Mouse (Mus musculus): Measurements from ENCODE around the gene Nab1. TPM values are rescaled to one million over a fixed set of nuclear protein-coding genes. Genes with fewer than 3 reads are reported as not detected.
"Not testable (repeated sequence)": the region's sequence is repeated elsewhere in the genome, so short reads cannot be mapped to it uniquely, and the experiment has no call there.

The Nab1 gene
- polyA plus RNA-seq (2016; fragmentation: Nextera tagmentation; extraction: Ambion mirVana): 9.2 and 9.4 TPM in 2 replicates

- Histone ChIP-seq H3K4me2 (peak within 1 kb of the TSS; percentile 79), H3K27me3 (no peaks in the 10 kb centered on the region), H3K4me1 (replicated peaks) (peaks cover 5% of the 10 kb centered on the region; the same call in 1 of the 2 replicates), H3K4me3 (replicated peaks) (peak within 1 kb of the TSS; percentile 81), H3K36me3 (no peaks in the 10 kb centered on the region), H3K9ac (replicated peaks) (peak within 1 kb of the TSS; percentile 82), H3K9me3 (no peaks in the 10 kb centered on the region), H3K27ac (peak within 1 kb of the TSS; percentile 57; the same call in 1 of the 2 replicates)
- peak; percentile 85 for ATAC-seq (ENCODE audit: insufficient number of reproducible peaks, insufficient read depth, low FRiP score, low TSS enrichment, low read depth)
- 0% methylated on average over 30 of the region's 80 CpGs for WGBS
Observed at GRCm38 (mm10) chr1:52500314-52500981, at the start of gene Nab1. Gene Nab1, minus strand, starts transcription at chr1:52500679.

- peaks cover 5% of the 10 kb centered on the region; the same call in 1 of the 2 replicates for H3K4me1 ChIP-seq (replicated peaks)
- no peaks in the 10 kb centered on the region for H3K9me3 ChIP-seq
- no peak overlapping the region for H3K9ac ChIP-seq (replicated peaks)
- H3K36me3 ChIP-seq: no peaks in the 10 kb centered on the region
- 87% methylated on average over 5 of the region's 5 CpGs for WGBS
- ATAC-seq (ENCODE audit: insufficient number of reproducible peaks, insufficient read depth, low FRiP score, low TSS enrichment, low read depth): no peak
- no peak overlapping the region for H3K4me3 ChIP-seq (replicated peaks)
- no peak overlapping the region for H3K4me2 ChIP-seq
- H3K27me3 ChIP-seq: no peaks in the 10 kb centered on the region
- no peak overlapping the region for H3K27ac ChIP-seq
Observed at GRCm38 (mm10) chr1:52547451-52547850, 47.0 kb upstream of the Nab1 start.

- H3K27me3 ChIP-seq: no peaks in the 10 kb centered on the region
- H3K27ac ChIP-seq: no peak overlapping the region
- no peak overlapping the region for H3K4me2 ChIP-seq
- H3K4me3 ChIP-seq (replicated peaks): no peak overlapping the region
- H3K4me1 ChIP-seq (replicated peaks): peaks cover 5% of the 10 kb centered on the region; the same call in 1 of the 2 replicates
- ATAC-seq (ENCODE audit: insufficient number of reproducible peaks, insufficient read depth, low FRiP score, low TSS enrichment, low read depth): no peak
- no peaks in the 10 kb centered on the region for H3K9me3 ChIP-seq
- no peaks in the 10 kb centered on the region for H3K36me3 ChIP-seq
- WGBS: 89% methylated on average over 3 of the region's 3 CpGs
- no peak overlapping the region for H3K9ac ChIP-seq (replicated peaks)
Observed at GRCm38 (mm10) chr1:52546796-52547195, 46.3 kb upstream of the Nab1 start.

GRCm38 (mm10) chr1:52540124-52540523 lies 39.6 kb upstream of the Nab1 start:
- WGBS: 84% methylated on average over 3 of the region's 3 CpGs
- not testable (repeated sequence) for H3K36me3 ChIP-seq; H3K9me3 ChIP-seq; H3K9ac ChIP-seq (replicated peaks); H3K4me3 ChIP-seq (replicated peaks); H3K4me1 ChIP-seq (replicated peaks); H3K27me3 ChIP-seq; H3K27ac ChIP-seq; H3K4me2 ChIP-seq; ATAC-seq (ENCODE audit: insufficient number of reproducible peaks, insufficient read depth, low FRiP score, low TSS enrichment, low read depth)

GRCm38 (mm10) chr1:52529933-52530332 lies 29.5 kb upstream of the Nab1 start:
- no peak overlapping the region for H3K4me3 ChIP-seq (replicated peaks)
- H3K9me3 ChIP-seq: no peaks in the 10 kb centered on the region
- H3K4me1 ChIP-seq (replicated peaks): no peaks in the 10 kb centered on the region
- no peak overlapping the region for H3K4me2 ChIP-seq
- no peak overlapping the region for H3K9ac ChIP-seq (replicated peaks)
- no peaks in the 10 kb centered on the region for H3K36me3 ChIP-seq
- ATAC-seq (ENCODE audit: insufficient number of reproducible peaks, insufficient read depth, low FRiP score, low TSS enrichment, low read depth): no peak
- H3K27ac ChIP-seq: no peak overlapping the region
- no peaks in the 10 kb centered on the region for H3K27me3 ChIP-seq

- 53% methylated on average over 2 of the region's 2 CpGs for WGBS
- H3K4me3 ChIP-seq (replicated peaks): no peak overlapping the region
Observed at GRCm38 (mm10) chr1:52527656-52528055, 27.2 kb upstream of the Nab1 start.

GRCm38 (mm10) chr1:52527252-52527651 lies 26.8 kb upstream of the Nab1 start:
- Histone ChIP-seq H3K27me3 (no peaks in the 10 kb centered on the region), H3K4me3 (replicated peaks) (no peak overlapping the region), H3K9ac (replicated peaks) (no peak overlapping the region), H3K36me3 (no peaks in the 10 kb centered on the region), H3K4me2 (no peak overlapping the region), H3K9me3 (no peaks in the 10 kb centered on the region), H3K27ac (no peak overlapping the region), H3K4me1 (replicated peaks) (0 out of 2 replicates have a peak, but pooled peaks cover 6% of the 10 kb centered on the region)
- 63% methylated on average over 2 of the region's 2 CpGs for WGBS
- no peak for ATAC-seq (ENCODE audit: insufficient number of reproducible peaks, insufficient read depth, low FRiP score, low TSS enrichment, low read depth)

More at GRCm38 (mm10) chr1:52527656-52528055, 27.2 kb upstream of the Nab1 start:
- no peaks in the 10 kb centered on the region for H3K9me3 ChIP-seq
- H3K4me1 ChIP-seq (replicated peaks): 0 out of 2 replicates have a peak, but pooled peaks cover 6% of the 10 kb centered on the region
- H3K36me3 ChIP-seq: no peaks in the 10 kb centered on the region
- H3K4me2 ChIP-seq: no peak overlapping the region
- ATAC-seq (ENCODE audit: insufficient number of reproducible peaks, insufficient read depth, low FRiP score, low TSS enrichment, low read depth): no peak
- no peak overlapping the region for H3K27ac ChIP-seq
- no peak overlapping the region for H3K9ac ChIP-seq (replicated peaks)
- H3K27me3 ChIP-seq: no peaks in the 10 kb centered on the region

- no peaks in the 10 kb centered on the region for H3K27me3 ChIP-seq
- WGBS: 68% methylated on average over 5 of the region's 5 CpGs
- no peaks in the 10 kb centered on the region for H3K36me3 ChIP-seq
- ATAC-seq (ENCODE audit: insufficient number of reproducible peaks, insufficient read depth, low FRiP score, low TSS enrichment, low read depth): no peak
- H3K9ac ChIP-seq (replicated peaks): no peak overlapping the region
- no peak overlapping the region for H3K4me3 ChIP-seq (replicated peaks)
- H3K4me2 ChIP-seq: no peak overlapping the region
- no peak overlapping the region for H3K27ac ChIP-seq
- H3K9me3 ChIP-seq: no peaks in the 10 kb centered on the region
- H3K4me1 ChIP-seq (replicated peaks): 0 out of 2 replicates have a peak, but pooled peaks cover 6% of the 10 kb centered on the region
Observed at GRCm38 (mm10) chr1:52524663-52525062, 24.2 kb upstream of the Nab1 start.

GRCm38 (mm10) chr1:52524150-52524549 lies 23.7 kb upstream of the Nab1 start:
- Histone ChIP-seq H3K9ac (replicated peaks) (no peak overlapping the region), H3K4me3 (replicated peaks) (no peak overlapping the region), H3K27me3 (no peaks in the 10 kb centered on the region), H3K4me1 (replicated peaks) (0 out of 2 replicates have a peak, but pooled peaks cover 6% of the 10 kb centered on the region), H3K4me2 (no peak overlapping the region), H3K27ac (no peak overlapping the region), H3K36me3 (no peaks in the 10 kb centered on the region), H3K9me3 (no peaks in the 10 kb centered on the region)
- ATAC-seq (ENCODE audit: insufficient number of reproducible peaks, insufficient read depth, low FRiP score, low TSS enrichment, low read depth): 0 out of 2 replicates have a peak, but pooled peaks have one; percentile 52
- WGBS: 42% methylated on average over 7 of the region's 7 CpGs

- Histone ChIP-seq H3K4me1 (replicated peaks) (0 out of 2 replicates have a peak, but pooled peaks cover 6% of the 10 kb centered on the region), H3K27ac (no peak overlapping the region), H3K36me3 (no peaks in the 10 kb centered on the region), H3K4me3 (replicated peaks) (no peak overlapping the region), H3K27me3 (no peaks in the 10 kb centered on the region), H3K9me3 (no peaks in the 10 kb centered on the region), H3K9ac (replicated peaks) (no peak overlapping the region), H3K4me2 (no peak overlapping the region)
- no peak for ATAC-seq (ENCODE audit: insufficient number of reproducible peaks, insufficient read depth, low FRiP score, low TSS enrichment, low read depth)
- 61% methylated on average over 8 of the region's 8 CpGs for WGBS
Observed at GRCm38 (mm10) chr1:52521436-52521993, 21.0 kb upstream of the Nab1 start.

- no peak for ATAC-seq (ENCODE audit: insufficient number of reproducible peaks, insufficient read depth, low FRiP score, low TSS enrichment, low read depth)
- no peak overlapping the region for H3K27ac ChIP-seq
- H3K4me2 ChIP-seq: no peak overlapping the region
- no peaks in the 10 kb centered on the region for H3K27me3 ChIP-seq
- no peak overlapping the region for H3K9ac ChIP-seq (replicated peaks)
- no peaks in the 10 kb centered on the region for H3K9me3 ChIP-seq
- WGBS: 93% methylated on average over 7 of the region's 7 CpGs
- no peak overlapping the region for H3K4me3 ChIP-seq (replicated peaks)
- 0 out of 2 replicates have a peak, but pooled peaks cover 6% of the 10 kb centered on the region for H3K4me1 ChIP-seq (replicated peaks)
- H3K36me3 ChIP-seq: no peaks in the 10 kb centered on the region
Observed at GRCm38 (mm10) chr1:52520131-52520530, 19.7 kb upstream of the Nab1 start.
